Mouse (Mus musculus) liver, postnatal 0 days (tissue): ENCODE results near the gene Tcf7l2. TPM values are rescaled to one million over a fixed set of nuclear protein-coding genes. Genes with fewer than 3 reads are reported as not detected.
A peak's percentile ranks its signal among the peaks of the same experiment; 100 is the strongest.

Experiments
- ATAC-seq: fragments of 200-750 bp; cut with Nextera tagmentation; 2 replicates; pipeline ENCODE4 v1.8.0; 2017; ENCODE audit warnings: mild to moderate bottlenecking, moderate library complexity
- DNase-seq: peaks from one replicate; pipeline ENCODE4 v3.0.0-alpha.2; 2016
- H3K27ac ChIP-seq: fragments of 300-500 bp; sonication (generic); 2 replicates; pipeline ENCODE4 v1.5.1; 2014; ENCODE audit warnings: antibody characterized with exemption, moderate library complexity, mild to moderate bottlenecking, low read depth
- H3K27me3 ChIP-seq: fragments of 300-500 bp; sonication (generic); 2 replicates; pipeline ENCODE4 v1.6.1; 2014; ENCODE audit warnings: low read length, control low read depth, mixed read lengths; ENCODE audit not compliant: insufficient read depth
- H3K36me3 ChIP-seq: fragments of 300-500 bp; sonication (generic); replicated peaks from 2 replicates; pipeline ENCODE4 v1.6.1; 2014; ENCODE audit warnings: mild to moderate bottlenecking, control low read depth, low read length, moderate library complexity, mixed read lengths; ENCODE audit not compliant: insufficient read depth
- H3K4me1 ChIP-seq: fragments of 300-500 bp; sonication (generic); 2 replicates; pipeline ENCODE4 v1.6.1; 2014; ENCODE audit warnings: antibody characterized with exemption, mild to moderate bottlenecking, control low read depth; ENCODE audit not compliant: insufficient read depth
- H3K4me2 ChIP-seq: fragments of 300-500 bp; sonication (generic); 2 replicates; pipeline ENCODE4 v1.6.1; 2014; ENCODE audit warnings: low read depth, mild to moderate bottlenecking, low read length, moderate library complexity, mixed read lengths
- H3K4me3 ChIP-seq: fragments of 300-500 bp; sonication (generic); 2 replicates; pipeline ENCODE4 v1.5.1; 2014; ENCODE audit warnings: low read depth, low read length
- H3K9ac ChIP-seq: fragments of 300-500 bp; sonication (generic); replicated peaks from 2 replicates; pipeline ENCODE4 v1.6.1; 2014; ENCODE audit warnings: mild to moderate bottlenecking, moderate library complexity
- H3K9me3 ChIP-seq: fragments of 300-500 bp; sonication (generic); 2 replicates; pipeline ENCODE4 v1.6.1; 2016; ENCODE audit warnings: mild to moderate bottlenecking, control low read depth, low read length, mixed read lengths
- CTCF ChIP-seq: sonication (generic); IDR thresholded peaks from 2 replicates; pipeline ENCODE4 v1.5.1; 2016; ENCODE audit warnings: antibody characterized with exemption, low read depth
- EP300 ChIP-seq: IDR thresholded peaks from 2 replicates; pipeline ENCODE4 v1.6.1; 2016; ENCODE audit warnings: antibody characterized with exemption, low read depth, mild to moderate bottlenecking
- WGBS: fragments of 180-500 bp; shearing (Covaris S2); extraction: QIAGEN DNeasy Blood & Tissue Kit; methylation state at CpG from one replicate; pipeline ENCODE4 v1.1.7; 2014; ENCODE audit not compliant: insufficient replicate concordance; 5-methylcytosine and 5-hydroxymethylcytosine counted together
- polyA plus RNA-seq: library from polyadenylated mRNA; unstranded; fragments of >200 nt; fragmentation: Nextera tagmentation; extraction: Ambion mirVana; gene quantifications from 2 replicates; pipeline ENCODE4 v1.2.1, GENCODE M21; 2015

Gene Tcf7l2
- polyA plus RNA-seq, 1 experiment from 2014 or later: 21.6 TPM

- whole genome bisulfite sequencing: 73% methylated on average over 4 of the region's 4 CpGs
- H3K9me3 ChIP-seq: no peaks in the 10 kb centered on the region
- H3K4me3 ChIP-seq: no peak overlapping the region
- no peaks in the 10 kb centered on the region for H3K27me3 ChIP-seq
- ATAC-seq: no peak
- H3K27ac ChIP-seq: no peak overlapping the region
- H3K4me1 ChIP-seq: peaks cover 18% of the 10 kb centered on the region
- no peak overlapping the region for H3K9ac ChIP-seq
- TF ChIP-seq EP300 (no peak), CTCF (peak; percentile 47)
- no peak overlapping the region for H3K4me2 ChIP-seq
- no peak for DNase-seq
- no peaks in the 10 kb centered on the region for H3K36me3 ChIP-seq
These were observed 115.7 kb downstream of the Tcf7l2 start for GRCm38 (mm10) chr19:55857328-55857727.

- no peak for TF ChIP-seq CTCF
- peak; percentile 35; the same call in 1 of the 2 replicates for TF ChIP-seq EP300
- peaks cover 25% of the 10 kb centered on the region for H3K4me1 ChIP-seq
- no peak for ATAC-seq
- no peak for DNase-seq
- H3K27ac ChIP-seq: no peak overlapping the region
- no peak overlapping the region for H3K4me3 ChIP-seq
- H3K9ac ChIP-seq: no peak overlapping the region
- no peaks in the 10 kb centered on the region for H3K36me3 ChIP-seq
- 47% methylated on average over 10 of the region's 10 CpGs for WGBS
- H3K27me3 ChIP-seq: no peaks in the 10 kb centered on the region
- H3K9me3 ChIP-seq: no peaks in the 10 kb centered on the region
- no peak overlapping the region for H3K4me2 ChIP-seq
These were observed 118.6 kb downstream of the Tcf7l2 start for GRCm38 (mm10) chr19:55860009-55860743.

GRCm38 (mm10) chr19:55861746-55862145, 120.1 kb downstream of the Tcf7l2 start:
- H3K27ac ChIP-seq: no peak overlapping the region
- no peak overlapping the region for H3K4me2 ChIP-seq

GRCm38 (mm10) chr19:55862559-55862958, 120.9 kb downstream of the Tcf7l2 start:
- peaks cover 49% of the 10 kb centered on the region for H3K4me1 ChIP-seq
- no peak overlapping the region for H3K27ac ChIP-seq
- no peaks in the 10 kb centered on the region for H3K36me3 ChIP-seq
- no peak for ATAC-seq
- H3K4me2 ChIP-seq: no peak overlapping the region
- no peaks in the 10 kb centered on the region for H3K9me3 ChIP-seq
- DNase-seq: no peak
- TF ChIP-seq EP300: no peak
- no peak for TF ChIP-seq CTCF
- WGBS: 48% methylated on average over 3 of the region's 3 CpGs
- no peaks in the 10 kb centered on the region for H3K27me3 ChIP-seq
- H3K9ac ChIP-seq: no peak overlapping the region
- H3K4me3 ChIP-seq: no peak overlapping the region

More at GRCm38 (mm10) chr19:55861746-55862145, 120.1 kb downstream of the Tcf7l2 start:
- TF ChIP-seq EP300: no peak
- no peak for TF ChIP-seq CTCF
- ATAC-seq (no peak), DNase-seq (no peak)
- Histone ChIP-seq H3K27me3 (no peaks in the 10 kb centered on the region), H3K4me1 (peaks cover 40% of the 10 kb centered on the region), H3K9ac (no peak overlapping the region), H3K9me3 (no peaks in the 10 kb centered on the region), H3K36me3 (no peaks in the 10 kb centered on the region), H3K4me3 (no peak overlapping the region)
- WGBS: 25% methylated on average over 2 of the region's 2 CpGs

- Histone ChIP-seq H3K4me3 (no peak overlapping the region), H3K27me3 (no peaks in the 10 kb centered on the region), H3K9me3 (no peaks in the 10 kb centered on the region), H3K4me1 (peaks cover 65% of the 10 kb centered on the region), H3K36me3 (no peaks in the 10 kb centered on the region), H3K4me2 (peak overlapping the region; percentile 52; the same call in 1 of the 2 replicates), H3K27ac (no peak overlapping the region), H3K9ac (no peak overlapping the region)
- TF ChIP-seq CTCF: no peak
- no peak for TF ChIP-seq EP300
- ATAC-seq (no peak), DNase-seq (no peak)
- 80% methylated on average over 2 of the region's 2 CpGs for whole genome bisulfite sequencing
These were observed 123.4 kb downstream of the Tcf7l2 start for GRCm38 (mm10) chr19:55865049-55865448.

- WGBS: 18% methylated on average over 13 of the region's 13 CpGs
- H3K9ac ChIP-seq: no peak overlapping the region
These were observed 124.4 kb downstream of the Tcf7l2 start for GRCm38 (mm10) chr19:55865774-55866578.

More at GRCm38 (mm10) chr19:55865774-55866578, 124.4 kb downstream of the Tcf7l2 start:
- DNase-seq: peak; percentile 54
- Histone ChIP-seq H3K27me3 (no peaks in the 10 kb centered on the region), H3K4me3 (no peak overlapping the region), H3K4me1 (peaks cover 57% of the 10 kb centered on the region), H3K36me3 (no peaks in the 10 kb centered on the region), H3K27ac (peak overlapping the region; percentile 52), H3K9me3 (no peaks in the 10 kb centered on the region), H3K4me2 (peak overlapping the region; percentile 52)
- peak; percentile 83 for ATAC-seq
- TF ChIP-seq CTCF (peak; percentile 58), EP300 (peak; percentile 80)
